Mouse (Mus musculus) embryonic facial prominence, embryonic 11.5 days (tissue): Measurements from ENCODE around the gene Rnf144a. TPM values are rescaled to one million over a fixed set of nuclear protein-coding genes. Genes with fewer than 3 reads are reported as not detected.

Source experiments
- ATAC-seq: fragments of 200-750 bp; cut with Nextera tagmentation; replicated peaks from 2 replicates; pipeline ENCODE4 v1.8.0; 2017; ENCODE audit warnings: low read depth; ENCODE audit not compliant: insufficient number of reproducible peaks, low FRiP score, low TSS enrichment
- DNase-seq: peaks from one replicate; pipeline ENCODE4 v3.0.0-alpha.2; 2015; ENCODE audit warnings: low spot score
- H3K27ac ChIP-seq: fragments of 300-500 bp; sonication (generic); replicated peaks from 2 replicates; pipeline ENCODE4 v1.5.1; 2014; ENCODE audit warnings: mild to moderate bottlenecking, low read depth, low read length, control low read depth
- H3K27me3 ChIP-seq: fragments of 300-500 bp; sonication (generic); 2 replicates; pipeline ENCODE4 v1.6.1; 2014; ENCODE audit warnings: mild to moderate bottlenecking, low read length, moderate library complexity, mixed read lengths; ENCODE audit not compliant: control insufficient read depth, insufficient read depth
- H3K36me3 ChIP-seq: fragments of 300-500 bp; sonication (generic); replicated peaks from 2 replicates; pipeline ENCODE4 v1.6.1; 2014; ENCODE audit warnings: low read depth, mild to moderate bottlenecking, low read length, moderate library complexity, mixed read lengths; ENCODE audit not compliant: control insufficient read depth, insufficient read depth
- H3K4me1 ChIP-seq: fragments of 300-500 bp; sonication (generic); 2 replicates; pipeline ENCODE4 v1.6.1; 2014; ENCODE audit warnings: low read length, mixed read lengths; ENCODE audit not compliant: control insufficient read depth, insufficient read depth
- H3K4me2 ChIP-seq: fragments of 300-500 bp; sonication (generic); 2 replicates; pipeline ENCODE4 v1.6.1; 2014; ENCODE audit warnings: low read depth, mild to moderate bottlenecking, control low read depth, low read length, moderate library complexity
- H3K4me3 ChIP-seq: fragments of 300-500 bp; sonication (generic); 2 replicates; pipeline ENCODE4 v1.5.1; 2014; ENCODE audit warnings: low read depth, low read length, control low read depth
- H3K9ac ChIP-seq: fragments of 300-500 bp; sonication (generic); replicated peaks from 2 replicates; pipeline ENCODE4 v1.6.1; 2014; ENCODE audit warnings: mild to moderate bottlenecking, control low read depth, low read length
- H3K9me3 ChIP-seq: fragments of 300-500 bp; sonication (generic); replicated peaks from 2 replicates; pipeline ENCODE4 v1.6.1; 2016; ENCODE audit warnings: mild to moderate bottlenecking, low read length, inconsistent platforms, mixed read lengths; ENCODE audit not compliant: control insufficient read depth
- whole genome bisulfite sequencing: fragments of 180-500 bp; shearing (Covaris S2); extraction: QIAGEN DNeasy Blood & Tissue Kit; methylation state at CpG from one replicate; pipeline ENCODE4 v1.1.7; 2014; 5-methylcytosine and 5-hydroxymethylcytosine counted together
- polyA plus RNA-seq: library from polyadenylated mRNA; unstranded; fragments of >200 nt; fragmentation: Nextera tagmentation; extraction: Ambion mirVana; gene quantifications from 2 replicates; pipeline ENCODE4 v1.2.1, GENCODE M21; 2014

The Rnf144a gene
- 31.7 and 32.2 TPM in 2 replicates for polyA plus RNA-seq

GRCm38 (mm10) chr12:26415104-26415771 is at the start of gene Rnf144a:
Gene Rnf144a (minus strand): TSS chr12:26415254.
- Histone ChIP-seq H3K4me3 (peak within 1 kb of the TSS; percentile 91), H3K36me3 (no peaks in the 10 kb centered on the region), H3K4me1 (no peaks in the 10 kb centered on the region; the same call in 1 of the 2 replicates), H3K4me2 (peak within 1 kb of the TSS; percentile 72), H3K27ac (peak within 1 kb of the TSS; percentile 73), H3K9me3 (no peaks in the 10 kb centered on the region), H3K27me3 (no peaks in the 10 kb centered on the region), H3K9ac (peak within 1 kb of the TSS; percentile 99)
- ATAC-seq (peak; percentile 82), DNase-seq (peak; percentile 94)
- under 1% methylated on average over 45 of the region's 45 CpGs for WGBS

- ATAC-seq, result no peak
- no peak for DNase-seq
- H3K9ac ChIP-seq, result no peak overlapping the region
- no peak overlapping the region for H3K4me2 ChIP-seq
- peaks cover 2% of the 10 kb centered on the region; the same call in 1 of the 2 replicates for H3K4me1 ChIP-seq
- WGBS, result 57% methylated on average over 2 of the region's 2 CpGs
- H3K9me3 ChIP-seq, result no peaks in the 10 kb centered on the region
- no peaks in the 10 kb centered on the region for H3K36me3 ChIP-seq
- no peak overlapping the region for H3K27ac ChIP-seq
- H3K27me3 ChIP-seq, result no peaks in the 10 kb centered on the region
- H3K4me3 ChIP-seq, result no peak overlapping the region
Measured at GRCm38 (mm10) chr12:26460091-26460490, 45.0 kb upstream of the Rnf144a start.

GRCm38 (mm10) chr12:26456028-26456698 is 41.1 kb upstream of the Rnf144a start, which contains the start of gene Rsad2:
Gene Rsad2 (minus strand): TSS chr12:26456452.
- Histone ChIP-seq H3K4me1 (peaks cover 2% of the 10 kb centered on the region; the same call in 1 of the 2 replicates), H3K9ac (no peak within 1 kb of the TSS), H3K4me3 (no peak within 1 kb of the TSS), H3K27me3 (no peaks in the 10 kb centered on the region), H3K9me3 (no peaks in the 10 kb centered on the region), H3K4me2 (no peak within 1 kb of the TSS), H3K27ac (no peak within 1 kb of the TSS), H3K36me3 (no peaks in the 10 kb centered on the region)
- 56% methylated on average over 13 of the region's 13 CpGs for WGBS
- peak; percentile 44; the same call in 1 of the 2 replicates for ATAC-seq
- peak; percentile 45 for DNase-seq

GRCm38 (mm10) chr12:26454682-26455081 is 39.6 kb upstream of the Rnf144a start:
- peaks cover 2% of the 10 kb centered on the region; the same call in 1 of the 2 replicates for H3K4me1 ChIP-seq
- DNase-seq (no peak), ATAC-seq (no peak)
- no peaks in the 10 kb centered on the region for H3K27me3 ChIP-seq
- WGBS, result 62% methylated on average over 5 of the region's 5 CpGs
- H3K27ac ChIP-seq, result no peak overlapping the region
- no peak overlapping the region for H3K4me3 ChIP-seq
- no peak overlapping the region for H3K4me2 ChIP-seq
- H3K36me3 ChIP-seq, result no peaks in the 10 kb centered on the region
- H3K9ac ChIP-seq, result no peak overlapping the region
- H3K9me3 ChIP-seq, result no peaks in the 10 kb centered on the region

GRCm38 (mm10) chr12:26452951-26453350 is 37.9 kb upstream of the Rnf144a start:
- no peak overlapping the region for H3K27ac ChIP-seq
- H3K4me1 ChIP-seq, result peaks cover 2% of the 10 kb centered on the region; the same call in 1 of the 2 replicates

GRCm38 (mm10) chr12:26451150-26451549 is 36.1 kb upstream of the Rnf144a start:
- H3K27ac ChIP-seq, result no peak overlapping the region
- DNase-seq, result no peak
- H3K27me3 ChIP-seq, result no peaks in the 10 kb centered on the region
- H3K36me3 ChIP-seq, result no peaks in the 10 kb centered on the region
- 43% methylated on average over 1 of the region's 1 CpGs for WGBS
- H3K4me3 ChIP-seq, result no peak overlapping the region
- no peaks in the 10 kb centered on the region for H3K9me3 ChIP-seq
- ATAC-seq, result no peak
- H3K9ac ChIP-seq, result no peak overlapping the region
- H3K4me2 ChIP-seq, result no peak overlapping the region
- peaks cover under 1% of the 10 kb centered on the region; the same call in 1 of the 2 replicates for H3K4me1 ChIP-seq

More at GRCm38 (mm10) chr12:26452951-26453350, 37.9 kb upstream of the Rnf144a start:
- H3K4me2 ChIP-seq, result no peak overlapping the region
- 66% methylated on average over 4 of the region's 4 CpGs for WGBS
- H3K36me3 ChIP-seq, result no peaks in the 10 kb centered on the region
- no peak for DNase-seq
- no peak overlapping the region for H3K4me3 ChIP-seq
- no peak overlapping the region for H3K9ac ChIP-seq
- ATAC-seq, result no peak
- H3K27me3 ChIP-seq, result no peaks in the 10 kb centered on the region
- no peaks in the 10 kb centered on the region for H3K9me3 ChIP-seq

GRCm38 (mm10) chr12:26449483-26449882 is 34.4 kb upstream of the Rnf144a start:
- ATAC-seq, result no peak

More at GRCm38 (mm10) chr12:26449483-26449882, 34.4 kb upstream of the Rnf144a start:
- H3K4me3 ChIP-seq, result no peak overlapping the region
- no peak overlapping the region for H3K9ac ChIP-seq
- H3K27ac ChIP-seq, result no peak overlapping the region
- no peaks in the 10 kb centered on the region for H3K4me1 ChIP-seq
- no peak overlapping the region for H3K4me2 ChIP-seq
- no peaks in the 10 kb centered on the region for H3K9me3 ChIP-seq
- no peaks in the 10 kb centered on the region for H3K36me3 ChIP-seq
- H3K27me3 ChIP-seq, result no peaks in the 10 kb centered on the region
- DNase-seq, result no peak
- whole genome bisulfite sequencing, result 98% methylated on average over 2 of the region's 2 CpGs
